Mouse (Mus musculus) embryonic stem cell, embryonic (primary cell): ENCODE data around the gene Trir.

ENCODE experiments used
- CTCF ChIA-PET, 4 experiments: fragments of 300-600 bp in 2 of 4; fragments of 350-600 bp in 2 of 4; sonication (Branson Sonifier 250); formaldehyde crosslinking; loops; one replicate each; lab custom pipeline; 2022; ENCODE audit warnings: inconsistent platforms in 2 of 4; lab: Charles Lee
- POLR2A ChIA-PET, 4 experiments: fragments of 300-600 bp in 2 of 4; fragments of 350-600 bp in 2 of 4; sonication (Branson Sonifier 250); formaldehyde crosslinking; loops; one replicate each; lab custom pipeline; 2022; ENCODE audit warnings: antibody characterized with exemption in 4 of 4, inconsistent platforms in 1 of 4; lab: Charles Lee

The Trir gene

GRCm38 (mm10) chr8:85017209-85017608 is 9.4 kb upstream of the Trir start:
- POLR2A ChIA-PET: interaction anchor here (0.6 to 21.2 kb wide), 50 partner anchors 9 to 1866 kb away, joined by 3 to 488 read pairs (median 5); partner anchors contain the start of genes Trir (in 4 of the 4), Asna1 (in 2 of the 4), Dhps (in 2 of the 4) and Junb (in 2 of the 4)
- CTCF ChIA-PET: interaction anchor here (0.6 to 3.4 kb wide), 18 partner anchors 8 to 1568 kb away, joined by 3 to 17 read pairs (median 4); no protein-coding TSS in a partner anchor

GRCm38 (mm10) chr8:85021514-85022055 is 5.0 kb upstream of the Trir start:
- CTCF ChIA-PET: interaction anchor here (0.7 to 1.6 kb wide), 8 partner anchors 8 to 55 kb away, joined by 3 to 10 read pairs (median 4); no protein-coding TSS in a partner anchor

GRCm38 (mm10) chr8:85023846-85024245 is 2.8 kb upstream of the Trir start:
- POLR2A ChIA-PET: interaction anchor here in 3 of 4 experiments (0.5 to 21.2 kb wide), 21 partner anchors 8 to 270 kb away, joined by 3 to 488 read pairs (median 6); partner anchors contain the start of genes Best2 (in 2 of the 3), Dhps (in 2 of the 3), Tnpo2 (in 2 of the 3) and Calr (in 1 of the 3)
- CTCF ChIA-PET: interaction anchor here in 2 of 4 experiments (0.9 to 1.4 kb wide), 5 partner anchors 10 to 56 kb away, joined by 3 read pairs; partner anchors contain the start of gene Best2 (in 1 of the 2)

More at GRCm38 (mm10) chr8:85021514-85022055, 5.0 kb upstream of the Trir start:
- POLR2A ChIA-PET: interaction anchor here in 3 of 4 experiments (0.6 to 21.2 kb wide), 24 partner anchors 8 to 175 kb away, joined by 3 to 488 read pairs (median 4); partner anchors contain the start of genes Tnpo2 (in 3 of the 3), Calr (in 1 of the 3), Dhps (in 1 of the 3) and Junb (in 1 of the 3)

GRCm38 (mm10) chr8:85025098-85025932 is 1.3 kb upstream of the Trir start, which contains the start of gene Asna1:
Gene Asna1, minus strand, starts transcription at chr8:85025281.
- ChIA-PET POLR2A (interaction anchor here (0.6 to 21.2 kb wide), 61 partner anchors 9 to 376 kb away, joined by 3 to 488 read pairs (median 6); partner anchors contain the start of genes Tnpo2 (in 4 of the 4), Dhps (in 3 of the 4), Hook2 (in 3 of the 4) and Junb (in 3 of the 4)), CTCF (interaction anchor here in 2 of 4 experiments (0.5 to 2.1 kb wide), 6 partner anchors 9 to 51 kb away, joined by 3 to 16 read pairs (median 3); partner anchors contain the start of gene Tnpo2 (in 1 of the 2))

- POLR2A ChIA-PET: interaction anchor here (0.6 to 21.2 kb wide), 34 partner anchors 9 to 445 kb away, joined by 3 to 488 read pairs (median 14); partner anchors contain the start of genes Tnpo2 (in 4 of the 4), Junb (in 3 of the 4), Best2 (in 2 of the 4) and Calr (in 2 of the 4)
- CTCF ChIA-PET: interaction anchor here in 1 of 4 experiments (1.3 to 1.5 kb wide), 2 partner anchors 14 to 52 kb away, joined by 4 to 9 read pairs; partner anchors contain the start of gene Best2
Observed at GRCm38 (mm10) chr8:85027516-85027855, 863 bp downstream of the Trir start.

- ChIA-PET POLR2A (interaction anchor here (0.6 to 21.2 kb wide), 13 partner anchors 9 to 52 kb away, joined by 3 to 488 read pairs (median 9); partner anchors contain the start of genes Tnpo2 (in 4 of the 4), Best2 (in 2 of the 4) and Dhps (in 1 of the 4)), CTCF (no interaction called here)
Observed at GRCm38 (mm10) chr8:85027922-85028321, 1.3 kb downstream of the Trir start.

GRCm38 (mm10) chr8:85029271-85029670 is 2.6 kb downstream of the Trir start:
- POLR2A ChIA-PET: interaction anchor here in 3 of 4 experiments (0.6 to 21.2 kb wide), 21 partner anchors 8 to 126 kb away, joined by 3 to 488 read pairs (median 3); partner anchors contain the start of genes Dhps (in 3 of the 3), Best2 (in 2 of the 3), Tnpo2 (in 2 of the 3) and Wdr83os (in 2 of the 3)
- CTCF ChIA-PET: interaction anchor here in 1 of 4 experiments (1.0 kb wide), 1 partner anchor 16 kb away, joined by 3 read pairs; no protein-coding TSS in a partner anchor

GRCm38 (mm10) chr8:85032622-85033311 is 6.1 kb downstream of the Trir start:
- ChIA-PET CTCF (interaction anchor here in 1 of 4 experiments (1.6 kb wide), 1 partner anchor 59 kb away, joined by 3 read pairs; no protein-coding TSS in a partner anchor), POLR2A (interaction anchor here in 3 of 4 experiments (0.6 to 21.2 kb wide), 18 partner anchors 9 to 276 kb away, joined by 3 to 488 read pairs (median 6); partner anchors contain the start of genes Dhps (in 2 of the 3), Best2 (in 1 of the 3), Calr (in 1 of the 3) and Hook2 (in 1 of the 3))

- POLR2A ChIA-PET: interaction anchor here in 3 of 4 experiments (0.6 to 21.3 kb wide), 24 partner anchors 9 to 187 kb away, joined by 3 to 488 read pairs (median 14); partner anchors contain the start of genes Dhps (in 3 of the 3), Asna1 (in 2 of the 3), Calr (in 2 of the 3) and Junb (in 2 of the 3)
- CTCF ChIA-PET: interaction anchor here in 3 of 4 experiments (0.9 to 1.4 kb wide), 3 partner anchors 21 to 60 kb away, joined by 4 to 6 read pairs (median 5); no protein-coding TSS in a partner anchor
Observed at GRCm38 (mm10) chr8:85033867-85034266, 7.2 kb downstream of the Trir start.

- ChIA-PET POLR2A (interaction anchor here (0.6 to 21.3 kb wide), 46 partner anchors 8 to 188 kb away, joined by 3 to 488 read pairs (median 6); partner anchors contain the start of genes Trir (in 4 of the 4), Asna1 (in 3 of the 4), Dhps (in 3 of the 4) and Gm5741 (in 3 of the 4)), CTCF (interaction anchor here (0.5 to 1.4 kb wide), 6 partner anchors 11 to 459 kb away, joined by 3 to 7 read pairs (median 5); no protein-coding TSS in a partner anchor)
Observed at GRCm38 (mm10) chr8:85034764-85035163, 8.1 kb downstream of the Trir start.

GRCm38 (mm10) chr8:85035165-85035727 is 8.6 kb downstream of the Trir start:
- POLR2A ChIA-PET: interaction anchor here (0.6 to 21.3 kb wide), 50 partner anchors 8 to 188 kb away, joined by 3 to 488 read pairs (median 12); partner anchors contain the start of genes Dhps (in 4 of the 4), Trir (in 4 of the 4), Asna1 (in 3 of the 4) and Gm5741 (in 3 of the 4)
- CTCF ChIA-PET: interaction anchor here (0.5 to 1.4 kb wide), 5 partner anchors 11 to 458 kb away, joined by 3 to 7 read pairs (median 5); no protein-coding TSS in a partner anchor

- CTCF ChIA-PET: interaction anchor here in 2 of 4 experiments (1.4 to 2.2 kb wide), 2 partner anchors 28 to 41 kb away, joined by 3 to 11 read pairs; no protein-coding TSS in a partner anchor
- POLR2A ChIA-PET: interaction anchor here (0.5 to 21.3 kb wide), 73 partner anchors 7 to 515 kb away, joined by 3 to 488 read pairs (median 9); partner anchors contain the start of genes Asna1 (in 3 of the 4), Calr (in 3 of the 4), Dhps (in 3 of the 4) and Fbxw9 (in 3 of the 4)
Observed at GRCm38 (mm10) chr8:85035728-85036310, 9.2 kb downstream of the Trir start.

GRCm38 (mm10) chr8:85036381-85036717 is 9.7 kb downstream of the Trir start:
- ChIA-PET POLR2A (interaction anchor here (0.5 to 21.3 kb wide), 101 partner anchors 8 to 1321 kb away, joined by 3 to 488 read pairs (median 7); partner anchors contain the start of genes Asna1 (in 4 of the 4), Dhps (in 4 of the 4), Calr (in 3 of the 4) and Farsa (in 3 of the 4)), CTCF (interaction anchor here (0.6 to 2.2 kb wide), 15 partner anchors 11 to 179 kb away, joined by 3 to 14 read pairs (median 4); partner anchors contain the start of genes Asna1 (in 1 of the 4), Farsa (in 1 of the 4), Fbxw9 (in 1 of the 4) and Gcdh (in 1 of the 4))

GRCm38 (mm10) chr8:85036718-85037365 is 10.2 kb downstream of the Trir start, which contains the start of gene Tnpo2:
Gene Tnpo2, plus strand, starts transcription at chr8:85036915.
- POLR2A ChIA-PET: interaction anchor here (0.6 to 21.3 kb wide), 141 partner anchors 8 to 1581 kb away, joined by 3 to 488 read pairs (median 5); partner anchors contain the start of genes Asna1 (in 4 of the 4), Dhps (in 4 of the 4), Trir (in 4 of the 4) and Calr (in 3 of the 4)
- CTCF ChIA-PET: interaction anchor here (0.6 to 2.2 kb wide), 25 partner anchors 11 to 1872 kb away, joined by 3 to 14 read pairs (median 4); partner anchors contain the start of genes Fbxw9 (in 2 of the 4), Asna1 (in 1 of the 4), Farsa (in 1 of the 4) and Gcdh (in 1 of the 4)
